Mouse (Mus musculus) ZHBTc4 (cell line): ENCODE data around the gene Syn3.

Experiments used
- DNase-seq: peaks from one replicate; pipeline ENCODE4 v3.0.0-alpha.2; 2011; ENCODE audit warnings: low read depth, low spot score

Gene Syn3

GRCm38 (mm10) chr10:86009688-86010087 is 489.0 kb downstream of the Syn3 start:
- no peak for DNase-seq

DNA sequence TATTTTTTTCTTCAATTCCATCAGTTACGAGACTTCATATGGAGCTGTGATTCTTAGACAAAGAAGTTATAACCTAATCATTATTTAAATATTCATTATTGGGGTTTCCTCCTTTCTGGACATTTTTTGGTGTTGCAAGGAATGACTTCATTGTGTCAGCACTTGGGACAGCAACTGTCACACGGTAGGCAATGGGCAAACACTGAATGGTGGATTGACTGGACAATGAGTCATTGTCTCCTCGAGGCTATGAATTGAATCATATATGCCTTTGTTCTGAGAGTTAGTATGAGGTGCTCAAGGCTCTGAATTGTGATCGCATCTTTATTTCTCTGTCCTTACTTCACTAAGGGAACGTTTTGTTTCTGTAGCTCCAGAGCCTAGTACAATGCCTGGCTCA is 492.2 kb downstream of the Syn3 start:
- peak; percentile 8 for DNase-seq
